Mouse (Mus musculus) heart, postnatal 4 days (tissue): ENCODE measurements around the gene Crcp. TPM values are rescaled to one million over a fixed set of nuclear protein-coding genes. Genes with fewer than 3 reads are reported as not detected.
A peak's percentile ranks its signal among the peaks of the same experiment; 100 is the strongest.

Source experiments
- DNase-seq: peaks from one replicate; pipeline ENCODE4 v3.0.0; 2021
- total RNA-seq, 2 experiments: library from RNA; stranded (reverse); gene quantifications; 2 replicates each; pipeline ENCODE4 v1.2.3; 2021

Crcp gene
- 10 to 100 TPM; 14.8 to 15.7 TPM for total RNA-seq

GRCm38 (mm10) chr5:130029142-130029897 lies at the start of gene Crcp, which contains the start of gene Asl:
Crcp (plus strand) TSS chr5:130029290.
Asl (minus strand) TSS chr5:130029247.
- DNase-seq: peak; percentile 84

DNA sequence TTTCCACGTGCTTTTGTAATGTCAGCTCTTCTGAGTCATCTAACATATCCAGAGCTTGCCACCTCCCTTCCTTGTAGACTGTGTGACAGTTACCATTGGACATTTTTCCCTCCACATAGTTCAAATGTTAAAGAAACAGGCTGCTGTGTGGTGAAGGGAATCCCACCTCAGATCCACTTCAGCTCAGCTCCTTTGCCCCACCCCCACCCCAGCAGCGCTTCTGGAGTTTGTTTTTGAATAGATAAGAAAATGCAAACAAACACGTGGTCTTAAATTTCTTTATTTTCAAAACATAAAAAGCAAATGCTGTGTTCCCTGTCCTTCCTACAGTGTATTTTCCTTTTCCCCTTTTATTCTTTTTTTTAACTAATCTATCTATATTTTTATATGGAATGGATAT lies 48.9 kb upstream of the Crcp start:
- DNase-seq: no peak

GRCm38 (mm10) chr5:129989376-129989775 lies 39.7 kb upstream of the Crcp start:
- no peak for DNase-seq

- no peak for DNase-seq
Measured at GRCm38 (mm10) chr5:129991898-129992297, 37.2 kb upstream of the Crcp start.

- no peak for DNase-seq
Measured at GRCm38 (mm10) chr5:129993374-129993773, 35.7 kb upstream of the Crcp start.

GRCm38 (mm10) chr5:129994989-129995388 lies 34.1 kb upstream of the Crcp start:
- DNase-seq: no peak

GRCm38 (mm10) chr5:129997700-129998099 lies 31.4 kb upstream of the Crcp start:
- no peak for DNase-seq

GRCm38 (mm10) chr5:129999097-129999496 lies 30.0 kb upstream of the Crcp start:
- peak; percentile 72 for DNase-seq

DNA sequence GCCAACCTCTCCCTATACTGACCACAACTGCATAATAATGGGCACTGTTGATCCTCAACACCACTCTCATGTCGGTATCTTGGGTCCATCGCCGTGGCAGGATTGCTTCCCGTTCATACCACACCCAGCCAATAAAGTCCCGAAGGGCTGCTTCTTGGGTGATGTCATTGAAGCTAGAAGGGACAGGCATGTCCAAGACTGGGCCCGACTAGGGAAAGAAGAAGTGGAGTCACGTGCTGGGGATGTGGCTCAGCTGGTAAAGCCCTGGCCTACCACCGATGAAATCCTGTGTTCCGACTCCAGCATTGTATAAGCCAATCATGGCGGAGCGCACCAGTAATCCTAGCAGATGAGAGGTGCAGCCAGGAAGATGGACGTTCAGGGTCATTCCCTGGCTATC lies 28.4 kb upstream of the Crcp start:
- peak; percentile 24 for DNase-seq

GRCm38 (mm10) chr5:130001356-130001987 lies 27.6 kb upstream of the Crcp start:
- DNase-seq: no peak

DNA sequence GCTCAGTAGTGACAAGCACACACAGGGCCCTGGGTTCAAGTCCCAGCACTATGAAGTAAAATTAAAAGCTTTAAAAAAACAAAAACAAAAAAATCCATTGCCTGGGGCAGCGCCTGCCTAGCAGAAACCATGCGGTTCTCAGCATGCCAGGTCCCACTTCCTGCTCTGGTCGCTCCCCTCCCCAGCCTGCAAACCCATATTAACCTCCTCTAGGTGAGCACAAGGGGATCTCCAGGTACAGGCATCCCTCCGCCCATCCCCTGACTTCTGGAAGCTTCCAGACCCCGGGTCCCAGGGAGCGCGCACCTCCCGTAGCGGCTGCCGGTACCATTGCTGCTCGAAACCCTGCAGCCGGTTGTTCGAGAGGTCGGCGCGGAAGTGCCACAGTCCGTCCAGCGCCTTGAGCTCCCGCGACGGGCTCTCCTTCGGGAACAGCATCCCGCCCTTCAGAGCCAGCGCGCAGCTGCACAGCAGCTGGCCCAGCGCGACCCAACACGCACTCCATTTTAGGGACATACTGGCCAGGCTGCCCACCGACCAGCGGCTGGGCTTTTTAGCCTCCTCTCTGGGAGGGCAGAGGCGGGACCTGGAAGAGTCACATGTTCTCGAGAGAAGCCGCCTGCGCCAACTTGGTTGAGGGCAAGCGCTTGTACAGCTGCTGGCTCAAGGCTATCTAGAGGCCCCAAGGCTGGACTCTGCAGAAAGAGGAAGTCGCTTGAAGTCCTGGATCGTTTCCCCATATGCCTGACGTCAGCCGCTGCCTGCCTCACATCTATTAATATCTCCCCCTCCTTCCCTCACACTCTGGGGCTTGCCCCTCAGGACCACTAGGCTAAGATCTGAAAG lies 26.6 kb upstream of the Crcp start, which contains the start of gene Gusb:
Gene Gusb, minus strand, starts transcription at position 749 of the 846 bp plus-strand sequence.
- peak; percentile 88 for DNase-seq

DNA sequence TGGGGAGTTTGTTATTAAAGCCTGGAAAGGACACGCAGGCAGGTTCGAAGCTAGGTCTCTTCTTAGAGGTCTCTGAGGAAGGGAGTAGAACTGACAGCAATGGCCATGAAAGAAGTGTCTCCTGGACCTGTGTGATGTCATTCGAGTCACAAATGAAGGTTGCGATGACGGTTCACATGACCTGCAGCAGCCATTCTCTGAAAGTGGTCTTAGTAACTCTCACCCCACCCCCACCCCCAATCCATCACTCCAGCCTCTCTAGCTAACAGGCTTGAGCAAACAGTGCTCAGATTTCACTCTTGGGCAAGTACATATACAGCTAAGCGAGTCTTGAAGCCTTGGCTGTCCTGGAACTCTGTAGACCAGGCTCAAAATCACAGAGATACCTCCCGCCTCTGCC lies 25.9 kb upstream of the Crcp start:
- DNase-seq: no peak

DNA sequence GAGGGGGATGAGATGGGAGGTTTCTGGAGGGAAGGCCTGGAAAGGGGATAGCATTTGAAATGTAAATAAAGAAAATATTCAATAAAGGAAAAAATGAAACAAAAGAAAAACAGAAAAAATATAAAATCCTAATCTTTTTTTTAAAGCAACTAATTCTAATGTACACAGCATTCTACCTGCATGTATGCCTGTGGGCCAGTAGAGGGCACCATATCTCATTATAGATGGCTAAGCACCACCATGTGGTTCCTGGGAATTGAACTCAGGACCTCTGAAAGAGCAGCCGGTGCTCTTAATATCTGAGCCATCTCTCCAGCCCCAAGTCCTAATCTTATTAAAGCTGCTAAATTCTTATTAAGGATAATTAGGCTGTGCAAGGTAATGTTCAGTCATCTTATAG lies 21.7 kb upstream of the Crcp start:
- DNase-seq: no peak

- no peak for DNase-seq
Measured at GRCm38 (mm10) chr5:130008034-130008590, 21.0 kb upstream of the Crcp start.

GRCm38 (mm10) chr5:130009784-130010183 lies 19.3 kb upstream of the Crcp start:
- no peak for DNase-seq

GRCm38 (mm10) chr5:130010961-130011360 lies 18.1 kb upstream of the Crcp start:
- DNase-seq: no peak

GRCm38 (mm10) chr5:130015104-130015503 lies 14.0 kb upstream of the Crcp start:
- DNase-seq: no peak

GRCm38 (mm10) chr5:130019461-130019860 lies 9.6 kb upstream of the Crcp start:
- DNase-seq: no peak

DNA sequence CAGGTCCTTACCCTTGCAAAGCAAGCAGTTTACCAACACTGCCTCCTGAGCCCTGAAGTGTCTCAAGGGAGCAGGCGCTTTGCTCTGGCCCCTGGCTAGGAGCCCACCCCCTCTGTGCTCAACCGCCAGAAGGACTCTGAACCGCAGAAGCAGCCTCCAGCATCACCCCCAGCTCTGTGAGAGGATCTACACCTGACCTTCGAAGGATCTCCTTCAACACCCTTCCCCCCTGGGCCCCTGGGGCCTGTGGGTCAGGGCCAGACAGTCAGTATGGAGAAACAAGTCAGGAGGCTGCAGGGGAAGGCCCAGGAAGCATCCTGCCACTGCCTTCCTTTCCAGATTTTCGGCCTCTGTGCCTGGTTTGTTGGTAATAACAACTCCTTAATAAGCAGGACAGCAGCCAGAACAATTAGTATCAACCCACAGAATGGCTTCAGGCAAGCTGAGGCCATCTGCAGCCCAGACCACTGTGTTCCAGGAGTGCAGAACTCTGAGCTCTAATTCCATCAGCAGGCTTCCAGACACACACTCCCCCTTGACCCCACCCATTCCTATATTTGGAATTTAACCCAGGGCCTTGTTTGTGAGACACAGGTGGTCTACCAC lies 7.6 kb upstream of the Crcp start:
- no peak for DNase-seq

GRCm38 (mm10) chr5:130022366-130022765 lies 6.7 kb upstream of the Crcp start:
- no peak for DNase-seq

- no peak for DNase-seq
Measured at GRCm38 (mm10) chr5:130023067-130023766, 5.9 kb upstream of the Crcp start.
